Mouse (Mus musculus) B cell, adult (primary cell): ENCODE measurements around the gene Dhx57. TPM values are rescaled to one million over a fixed set of nuclear protein-coding genes. Genes with fewer than 3 reads are reported as not detected.

Experiments
- total RNA-seq: library from RNA; stranded (reverse); gene quantifications from 4 replicates; pipeline ENCODE4 v1.2.4, GENCODE M21; 2023; ENCODE audit not compliant: inconsistent age

Gene Dhx57
- 39.1 to 45.5 TPM (median 43.1 TPM) in 4 replicates for total RNA-seq

DNA sequence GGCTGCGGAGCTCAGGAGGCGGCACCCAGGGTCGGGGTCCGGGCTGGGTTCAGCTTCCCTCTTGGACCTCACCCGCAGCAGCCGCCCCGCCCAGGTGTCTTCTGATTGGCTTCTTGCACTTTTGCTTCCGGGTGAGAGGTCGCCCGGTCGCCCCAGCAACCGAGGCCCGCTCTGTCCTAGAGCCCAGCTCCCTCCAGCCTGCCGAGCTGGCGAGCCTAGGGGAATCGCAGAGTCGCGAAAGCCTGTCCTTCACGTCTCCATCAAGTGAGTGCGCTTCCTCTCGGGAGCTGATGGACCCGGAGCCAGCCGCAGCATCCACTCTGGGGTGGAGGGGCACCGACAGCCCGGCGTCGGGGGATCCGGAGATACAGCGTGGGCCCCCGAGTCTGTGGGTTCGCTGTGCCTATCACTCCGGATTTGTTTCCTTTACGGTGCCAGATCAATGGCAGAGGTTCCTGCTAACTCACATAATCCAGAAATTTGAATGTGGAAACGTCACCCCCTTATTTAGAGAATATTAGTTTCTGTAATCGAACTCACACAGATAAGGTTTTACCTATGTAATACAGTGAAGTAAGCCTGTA is at the start of gene Dhx57, which contains the start of gene Morn2:
TSS of gene Dhx57 (minus strand) at position 403 of the 584 bp plus-strand sequence.
TSS of gene Morn2 (plus strand) at position 130 of the 584 bp plus-strand sequence.

GRCm38 (mm10) chr17:80307251-80307650 is 17.0 kb upstream of the Dhx57 start, which contains the start of gene Arhgef33:
TSS of gene Arhgef33 (plus strand) at chr17:80307407.

GRCm38 (mm10) chr17:80224326-80225116 is 65.8 kb downstream of the Dhx57 start, which contains the start of gene Gemin6:
TSS of gene Gemin6 (plus strand) at chr17:80224441.

GRCm38 (mm10) chr17:80206671-80207581 is 83.3 kb downstream of the Dhx57 start, which contains the start of the genes Srsf7 and Ttc39d:
TSS of gene Srsf7 (minus strand) at chr17:80207307.
TSS of gene Ttc39d (plus strand) at chr17:80207460.

Other genes with a start within 250 kb of the Dhx57 start
- 0.38 to 0.57 TPM (median 0.51 TPM) in 3 of 4 replicates, not detected in the other for gene Hnrnpll, start 228.1 kb downstream of the Dhx57 start, total RNA-seq
- gene Galm, start 163.0 kb downstream of the Dhx57 start, total RNA-seq = 1.5 to 2.2 TPM (median 1.8 TPM) in 4 replicates
- gene Srsf7, start 83.2 kb downstream of the Dhx57 start, total RNA-seq = 369 to 391 TPM (median 372 TPM) in 4 replicates
- gene Ttc39d, start 83.0 kb downstream of the Dhx57 start, total RNA-seq = not detected in 4 replicates
- 3.4 to 6.0 TPM (median 4.7 TPM) in 4 replicates for gene Gemin6, start 66.0 kb downstream of the Dhx57 start, total RNA-seq
- gene Morn2, start 273 bp downstream of the Dhx57 start, total RNA-seq = 1.4 to 2.8 TPM (median 1.8 TPM) in 3 of 4 replicates, not detected in the other
- gene Arhgef33, start 16.9 kb upstream of the Dhx57 start, total RNA-seq = 0.70 TPM in 1 of 4 replicates, not detected in the others
- not detected in 4 replicates for gene Gm10190, start 83.1 kb upstream of the Dhx57 start, total RNA-seq
- 22.4 to 25.5 TPM (median 23.3 TPM) in 4 replicates for gene Sos1, start 190.0 kb upstream of the Dhx57 start, total RNA-seq